Mouse (Mus musculus): ENCODE measurements around the gene Adgrl4.

DNA sequence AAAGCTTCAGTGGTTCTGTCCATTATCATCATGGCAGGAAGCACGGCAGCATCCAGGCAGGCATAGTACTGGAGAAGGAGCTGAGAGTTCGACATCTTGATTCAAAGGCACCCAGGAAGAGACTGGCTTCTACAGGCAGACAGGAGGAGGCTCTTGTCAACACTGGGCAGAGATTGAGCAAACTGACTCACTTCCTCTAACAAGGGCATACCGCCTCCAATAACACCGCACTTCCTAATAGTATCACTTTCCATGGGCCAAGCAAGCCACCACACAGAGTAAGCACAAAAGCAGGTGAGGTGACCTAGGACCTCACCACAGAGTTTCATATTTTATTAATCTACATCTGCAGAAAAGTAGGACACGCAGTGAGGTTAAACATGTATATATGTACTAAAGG, 73.5 kb downstream of the Adgrl4 start:
- TF ChIP-seq CTCF (IDR thresholded peaks at IDR 0.05; ENCODE audit: extremely low read depth, insufficient read depth, insufficient read length, insufficient replicate concordance) (no peak), POLR2A (IDR thresholded peaks at IDR 0.05; ENCODE audit: low read depth, low read length) (no peak)

Data from spleen, adult 2 months (tissue).